Mouse (Mus musculus) spleen, adult 12 weeks (tissue): ENCODE results near the gene Cfap299.

Experiments used
- DNase-seq: peaks from one replicate; pipeline ENCODE4 v3.0.0; 2022; ENCODE audit warnings: low spot score

Gene Cfap299

GRCm38 (mm10) chr5:98380360-98380759 lies 51.3 kb downstream of the Cfap299 start:
- DNase-seq: no peak

DNA sequence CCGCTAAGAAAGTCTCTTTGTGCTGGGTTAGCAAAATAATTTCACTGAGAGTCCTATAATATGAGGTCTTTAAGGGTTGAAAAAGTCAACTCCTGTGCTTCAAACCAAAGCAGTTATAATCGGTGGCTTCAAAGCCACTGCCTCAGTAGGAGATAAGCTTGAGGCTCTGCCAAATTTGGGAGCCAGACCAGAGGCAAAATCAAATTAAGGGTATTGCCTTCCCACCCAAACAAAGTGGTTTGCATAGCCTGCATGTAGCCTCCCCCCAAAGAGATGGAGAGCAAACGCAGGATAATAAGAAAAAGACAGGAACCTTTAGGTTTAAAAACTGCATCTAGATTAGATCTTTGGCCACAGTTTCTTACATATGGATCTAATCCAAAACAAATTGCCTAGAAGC lies 58.0 kb downstream of the Cfap299 start:
- DNase-seq: no peak

DNA sequence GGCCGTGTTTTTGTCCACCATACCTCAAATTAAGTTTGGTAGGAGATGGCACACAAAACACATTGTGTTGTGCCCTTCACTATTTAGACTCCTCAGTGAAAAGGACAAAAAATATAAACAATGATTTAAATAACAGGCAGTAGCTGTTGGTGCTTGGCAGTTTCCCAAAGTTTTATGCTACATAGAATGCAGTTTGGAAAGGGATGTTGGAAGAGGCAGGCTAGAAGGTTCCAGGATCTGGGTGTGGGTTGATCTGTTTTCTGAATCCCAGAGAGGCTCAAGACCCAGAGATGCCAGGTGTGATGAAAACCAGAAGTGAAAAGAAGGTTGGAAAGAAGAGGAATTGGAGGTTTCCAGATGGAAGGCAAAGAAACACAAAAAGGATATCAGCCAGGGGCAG lies 73.1 kb downstream of the Cfap299 start:
- DNase-seq: no peak

DNA sequence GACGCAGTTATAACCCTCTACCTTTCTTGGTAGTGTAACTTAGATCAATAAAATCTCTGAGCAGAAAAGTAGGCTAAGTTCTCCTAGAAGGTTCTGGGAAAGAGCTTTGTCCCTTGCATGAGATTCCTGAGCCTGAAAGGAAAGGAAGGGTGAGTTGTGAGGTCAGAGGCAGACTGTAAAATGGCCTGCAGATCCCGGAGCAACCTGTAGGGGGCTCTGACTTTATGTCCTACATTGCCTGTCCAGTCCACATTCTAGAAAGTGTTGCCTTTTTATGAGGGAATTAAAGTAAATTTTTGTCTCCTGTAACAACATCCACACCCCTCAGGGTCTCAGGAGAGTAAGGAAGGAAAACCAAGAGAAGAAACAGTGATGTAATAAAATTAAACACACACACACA lies 81.0 kb downstream of the Cfap299 start:
- DNase-seq: no peak

GRCm38 (mm10) chr5:98416385-98417145 lies 87.5 kb downstream of the Cfap299 start:
- DNase-seq: no peak

DNA sequence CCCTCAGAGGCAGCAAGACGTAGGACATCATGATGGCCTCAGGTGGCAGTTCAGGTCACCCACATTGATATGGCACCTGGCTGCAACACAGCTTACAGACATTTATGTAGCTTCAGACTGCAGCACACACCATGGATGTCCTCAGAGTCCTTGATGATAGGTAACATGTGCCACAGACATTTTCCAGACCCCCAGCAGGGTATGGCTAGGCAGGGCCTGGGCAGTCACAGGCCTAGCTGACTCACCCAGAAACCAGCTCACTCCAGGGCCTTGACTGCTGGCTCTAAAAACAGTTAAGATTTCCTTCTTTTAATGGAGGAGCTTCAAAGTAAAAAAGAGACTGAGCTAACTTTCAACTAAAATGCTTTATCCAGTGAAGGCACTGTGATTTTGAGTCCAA lies 95.9 kb downstream of the Cfap299 start:
- DNase-seq: no peak

DNA sequence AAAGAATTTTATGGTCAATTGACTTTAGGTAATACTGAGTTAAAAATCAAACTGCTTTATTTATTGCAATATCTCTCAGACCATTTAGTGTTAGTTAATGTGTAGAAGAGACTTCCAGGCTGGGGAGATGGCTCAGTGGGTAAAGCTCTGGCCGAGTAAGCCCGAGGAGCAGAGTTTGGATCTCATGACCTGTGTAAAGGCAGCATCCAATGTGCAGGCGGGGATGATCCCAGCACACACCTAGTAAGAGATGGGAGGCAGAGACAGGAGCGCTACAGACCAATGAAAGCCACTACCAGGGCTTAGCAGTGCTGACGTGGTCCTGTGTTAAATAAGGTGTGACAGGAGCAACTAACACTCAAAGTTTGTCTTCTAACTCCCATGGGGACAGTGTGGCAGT lies 97.0 kb downstream of the Cfap299 start:
- no peak for DNase-seq

DNA sequence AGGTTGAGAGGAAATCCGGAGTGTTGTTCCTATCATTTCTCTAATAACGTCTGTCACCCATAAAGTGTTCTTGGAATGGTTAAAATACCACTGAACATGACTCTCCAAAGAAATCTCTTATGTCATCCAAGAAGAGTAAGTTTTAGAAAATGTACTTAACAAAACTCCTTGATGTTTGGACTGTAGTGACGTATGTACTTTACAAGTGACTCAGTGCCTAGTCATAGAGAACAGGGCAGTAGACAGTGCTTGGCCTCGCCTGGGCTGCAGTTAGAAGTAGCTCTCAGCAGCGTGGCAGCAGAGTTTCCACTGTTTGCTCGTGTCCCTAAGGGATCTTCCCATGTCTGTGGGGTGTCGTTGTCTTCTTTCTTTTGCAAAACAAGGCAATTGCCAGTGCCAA lies 101.0 kb downstream of the Cfap299 start:
- DNase-seq: no peak

- DNase-seq: no peak
Measured at GRCm38 (mm10) chr5:98438686-98439085, 109.6 kb downstream of the Cfap299 start.

DNA sequence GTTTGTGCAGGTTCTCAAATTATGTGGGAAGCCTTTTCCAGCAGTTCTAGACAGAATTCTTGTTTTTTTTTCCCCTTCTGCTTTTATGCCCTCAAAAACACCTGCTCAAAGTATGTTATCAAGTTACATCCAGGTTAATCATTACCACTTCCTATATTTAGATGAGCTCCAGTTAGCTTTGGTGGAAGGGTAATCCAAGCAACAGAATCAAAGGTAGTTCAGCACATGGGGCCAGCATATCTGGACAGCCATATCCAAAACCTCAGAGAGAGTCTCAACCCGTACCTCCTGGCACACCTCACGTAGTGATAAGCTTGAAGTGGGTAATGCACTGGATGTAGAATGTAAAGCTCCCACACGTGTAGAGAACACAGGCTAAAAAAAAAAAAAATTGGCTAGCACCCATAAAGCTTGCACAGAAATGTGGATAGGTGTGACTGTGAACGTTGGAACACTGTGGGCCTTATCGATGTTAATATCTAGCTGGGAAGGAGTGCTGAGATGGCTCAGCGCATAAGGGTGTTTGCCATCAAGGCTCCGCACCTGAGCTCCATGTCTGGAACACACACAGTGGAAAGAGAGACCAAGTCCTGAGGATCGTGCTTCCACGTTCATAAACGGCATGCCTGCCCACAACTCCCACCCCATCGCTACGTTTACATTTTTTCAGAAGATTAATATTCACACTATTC lies 117.8 kb downstream of the Cfap299 start:
- no peak for DNase-seq

GRCm38 (mm10) chr5:98449873-98450272 lies 120.8 kb downstream of the Cfap299 start:
- no peak for DNase-seq

- DNase-seq: no peak
Measured at GRCm38 (mm10) chr5:98466882-98467535, 137.9 kb downstream of the Cfap299 start.

GRCm38 (mm10) chr5:98470052-98470451 lies 140.9 kb downstream of the Cfap299 start:
- no peak for DNase-seq

DNA sequence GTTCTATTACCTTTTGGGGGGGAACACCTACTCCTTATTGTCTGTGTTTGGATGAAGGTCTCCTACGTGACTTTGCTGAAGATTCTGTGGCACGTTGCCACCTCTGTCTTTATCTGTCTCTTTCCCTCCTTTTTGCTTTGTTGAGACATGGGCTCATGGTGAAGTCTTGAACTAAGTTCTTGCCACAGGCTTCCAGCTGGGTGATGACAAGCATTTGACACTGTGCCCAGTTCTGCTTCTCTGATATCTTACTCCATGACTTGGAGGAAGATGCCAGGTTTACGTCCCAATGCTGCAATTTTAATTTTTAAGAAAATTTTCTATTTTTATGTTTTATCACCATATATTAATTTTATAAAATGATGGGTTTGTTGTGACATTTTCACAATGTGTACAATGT lies 147.4 kb downstream of the Cfap299 start:
- DNase-seq: no peak

DNA sequence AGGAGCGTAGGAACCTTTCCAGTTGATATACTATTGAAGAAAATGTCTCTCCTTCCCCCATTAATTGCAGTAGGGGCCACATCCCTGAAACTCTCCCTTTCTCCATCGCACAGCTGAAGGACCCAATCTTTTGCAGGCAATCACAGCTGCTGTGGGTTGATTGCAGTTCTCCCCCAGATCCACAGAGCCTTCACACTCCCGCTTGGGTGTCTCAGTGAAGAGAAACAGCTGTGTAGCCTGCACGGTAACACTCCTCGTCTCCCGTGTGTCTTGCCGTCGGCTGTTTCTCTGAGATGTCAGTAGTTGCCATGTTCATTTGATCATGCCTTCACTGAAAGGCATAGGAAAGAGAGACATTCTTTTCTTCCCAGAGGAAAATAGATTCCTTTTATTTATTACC lies 148.2 kb downstream of the Cfap299 start:
- no peak for DNase-seq

GRCm38 (mm10) chr5:98483507-98483906 lies 154.4 kb downstream of the Cfap299 start:
- no peak for DNase-seq

DNA sequence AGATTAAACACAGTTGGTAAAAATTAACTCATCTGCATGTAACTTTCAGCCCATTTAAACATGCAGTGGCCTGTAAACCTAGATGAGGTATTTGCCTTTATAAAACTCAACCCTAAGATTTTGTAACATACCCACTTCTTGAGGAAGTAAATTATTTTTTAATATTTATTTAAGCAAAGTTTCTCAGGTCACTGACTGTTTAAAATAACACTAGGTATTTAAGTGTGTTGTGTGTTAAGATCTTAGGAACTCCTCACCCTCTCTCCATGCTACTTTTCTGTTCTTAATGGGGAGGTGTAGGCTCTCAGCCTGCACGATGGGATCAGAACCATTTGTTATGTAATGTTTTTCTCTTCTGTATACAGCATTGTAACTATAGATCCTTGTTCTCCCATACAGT lies 156.1 kb downstream of the Cfap299 start:
- no peak for DNase-seq

- DNase-seq: no peak
Measured at GRCm38 (mm10) chr5:98498317-98498716, 169.2 kb downstream of the Cfap299 start.

- no peak for DNase-seq
Measured at GRCm38 (mm10) chr5:98516214-98516613, 187.1 kb downstream of the Cfap299 start.

DNA sequence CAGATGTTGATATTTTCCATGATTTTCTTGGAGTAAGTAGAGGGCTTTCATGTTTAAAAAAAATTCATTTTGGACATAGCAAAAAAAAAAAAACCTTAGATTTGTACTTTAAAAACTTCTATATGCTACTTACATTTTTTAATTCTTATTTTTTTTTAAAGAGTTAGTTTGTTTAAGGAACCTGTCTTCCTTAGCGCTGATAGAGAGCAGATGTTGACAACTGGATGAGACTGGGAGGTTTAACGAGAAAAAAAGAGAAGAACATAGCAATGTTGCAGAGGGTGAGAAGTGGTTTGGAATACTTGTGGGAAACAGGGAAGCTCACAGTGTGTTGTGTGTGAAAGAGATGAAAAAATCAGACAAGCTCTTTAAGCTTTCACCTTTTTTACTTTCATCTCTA lies 191.0 kb downstream of the Cfap299 start:
- DNase-seq: no peak

- DNase-seq: no peak
Measured at GRCm38 (mm10) chr5:98522270-98522977, 193.3 kb downstream of the Cfap299 start.

DNA sequence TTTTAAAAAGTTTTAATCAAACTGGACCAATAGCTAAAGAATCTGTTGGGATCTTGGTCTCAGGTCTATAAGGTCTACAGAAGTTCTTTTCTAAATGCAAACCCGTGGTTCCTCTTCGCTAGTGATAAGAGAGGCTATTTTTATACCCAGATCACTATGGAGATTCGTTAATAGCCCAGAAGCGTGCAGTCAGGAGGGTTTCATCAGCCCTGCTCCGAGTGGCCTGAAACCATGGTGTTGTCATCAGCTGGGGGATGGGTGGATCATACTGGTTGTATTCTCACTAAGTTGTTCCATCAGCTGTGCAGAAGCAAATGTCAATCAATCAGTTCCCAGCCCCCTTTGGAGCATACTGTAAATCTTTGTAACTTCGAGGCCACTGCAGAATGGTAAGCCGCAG lies 193.9 kb downstream of the Cfap299 start:
- DNase-seq: no peak

- no peak for DNase-seq
Measured at GRCm38 (mm10) chr5:98523783-98524182, 194.7 kb downstream of the Cfap299 start.
